Mouse (Mus musculus) lung, postnatal 0 days (tissue): ENCODE data around the gene Wnt1.

Experiments
- CTCF ChIP-seq: IDR thresholded peaks from 2 replicates; pipeline ENCODE4 v1.5.1; 2016; ENCODE audit warnings: antibody characterized with exemption, mild to moderate bottlenecking
- EP300 ChIP-seq: IDR thresholded peaks from 2 replicates; pipeline ENCODE4 v1.6.1; 2016; ENCODE audit warnings: antibody characterized with exemption, mild to moderate bottlenecking, control low read depth

DNA sequence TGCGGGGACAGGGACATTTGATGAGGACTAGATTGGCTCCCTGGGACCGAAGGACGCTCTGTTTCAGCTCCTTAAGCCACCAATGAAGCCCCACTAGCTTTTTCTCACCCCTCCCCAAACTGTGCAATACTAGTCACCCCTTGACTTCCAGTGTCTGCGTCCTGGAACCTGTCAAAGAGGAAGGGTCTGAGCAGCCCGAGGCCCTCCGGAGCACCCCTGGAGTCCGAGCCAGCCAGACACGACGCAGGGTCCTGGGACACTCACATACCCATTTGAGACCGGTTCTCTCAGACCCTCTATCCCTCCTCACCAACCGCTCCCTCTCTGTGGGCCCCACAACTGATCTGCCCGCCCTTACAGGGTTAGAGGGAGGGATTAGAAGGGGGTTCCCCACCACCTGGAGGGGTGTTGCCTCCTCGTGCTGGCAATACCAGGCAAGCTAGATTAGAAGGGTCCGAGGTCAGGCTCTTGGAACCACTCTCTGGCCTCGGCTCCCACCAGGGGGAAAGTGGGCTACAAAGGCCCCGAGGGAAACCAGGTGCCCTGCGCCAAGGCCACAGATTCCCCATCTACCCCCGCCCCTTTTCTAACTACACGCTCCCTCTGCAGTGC, 12.5 kb upstream of the Wnt1 start:
- TF ChIP-seq CTCF (no peak), EP300 (no peak)
